In the genomic region with DNA sequence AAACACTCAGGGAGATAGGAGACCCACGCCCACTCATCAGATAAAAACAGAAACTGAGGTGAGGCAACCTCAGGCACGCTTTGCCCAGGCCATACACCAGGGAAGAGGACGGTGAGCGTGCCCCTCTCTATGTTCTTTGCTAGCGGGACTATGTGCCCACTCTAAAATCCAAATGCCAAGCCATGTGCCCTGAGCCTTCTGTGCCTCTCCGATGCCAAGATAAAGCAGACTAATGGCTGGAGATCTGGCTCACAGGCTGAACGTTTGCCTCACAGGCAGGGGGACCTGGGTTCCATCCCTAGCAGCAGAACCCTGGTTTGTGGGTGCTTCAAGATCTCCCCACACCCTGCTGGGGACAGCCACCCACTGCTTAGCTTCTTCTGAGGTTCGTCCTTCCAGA, we compare ENCODE assay signal across 16 mouse cellular contexts. TPM values are rescaled to one million over a fixed set of nuclear protein-coding genes. Genes with fewer than 3 reads are reported as not detected.
DNase-seq lines count a peak whose midpoint lies in the region; ATAC-seq and TF ChIP-seq lines count a peak whose summit lies in the region.
"Had no signal": no experiment of that assay in that cellular context is flagged by ENCODE, and none has a peak within 500 bp of the region (broad histone marks: within the 10 kb centered on the region; RNA-seq: fewer than 3 reads in every experiment).

No protein-coding gene starts in this region.

- no peak for TF ChIP-seq CTCF in forebrain, postnatal 0 days (IDR thresholded peaks at IDR 0.05; ENCODE audit: low read depth)

- no peak overlapping the region for H3K4me3 ChIP-seq in forebrain, embryonic 14.5 days (ENCODE audit: low read depth, low read length)
- no peak overlapping the region for H3K4me3 ChIP-seq in forebrain, postnatal 0 days (ENCODE audit: low read depth, low read length)
- H3K4me3 ChIP-seq in midbrain, embryonic 11.5 days (ENCODE audit: low read depth, low read length): no peak overlapping the region
- H3K4me3 ChIP-seq in midbrain, embryonic 16.5 days (ENCODE audit: low read depth, low read length): no peak overlapping the region
- H3K4me3 ChIP-seq in hindbrain, embryonic 12.5 days: no peak overlapping the region
- no peak overlapping the region for H3K4me3 ChIP-seq in heart, embryonic 12.5 days
- H3K4me3 ChIP-seq: kidney, embryonic 15.5 days had no signal

- ATAC-seq in forebrain, embryonic 14.5 days: no peak
- no peak for ATAC-seq in forebrain, postnatal 0 days
- peak; percentile 8; the same call in 1 of the 2 replicates for ATAC-seq in midbrain, embryonic 11.5 days (ENCODE audit: low FRiP score)
- no peak for ATAC-seq in midbrain, embryonic 16.5 days
- ATAC-seq in hindbrain, embryonic 12.5 days (ENCODE audit: low FRiP score): no peak
- no peak for ATAC-seq in heart, embryonic 12.5 days (ENCODE audit: insufficient number of reproducible peaks, low FRiP score)

- 68% methylated on average over 8 of the region's 8 CpGs for WGBS in forebrain, embryonic 14.5 days
- WGBS in forebrain, postnatal 0 days: 76% methylated on average over 8 of the region's 8 CpGs
- 80% methylated on average over 8 of the region's 8 CpGs for WGBS in midbrain, embryonic 11.5 days
- WGBS in midbrain, embryonic 16.5 days: 82% methylated on average over 8 of the region's 8 CpGs
- 80% methylated on average over 8 of the region's 8 CpGs for WGBS in hindbrain, embryonic 12.5 days
- WGBS in heart, embryonic 12.5 days: 78% methylated on average over 8 of the region's 8 CpGs

- no peak overlapping the region for H3K4me2 ChIP-seq in forebrain, embryonic 14.5 days (ENCODE audit: low read length)
- no peak overlapping the region for H3K4me2 ChIP-seq in forebrain, postnatal 0 days (ENCODE audit: low read depth)
- no peak overlapping the region for H3K4me2 ChIP-seq in midbrain, embryonic 11.5 days
- H3K4me2 ChIP-seq in midbrain, embryonic 16.5 days (ENCODE audit: low read length): no peak overlapping the region
- no peak overlapping the region for H3K4me2 ChIP-seq in hindbrain, embryonic 12.5 days (replicated peaks)
- no peak overlapping the region for H3K4me2 ChIP-seq in heart, embryonic 12.5 days
- H3K4me2 ChIP-seq: kidney, embryonic 15.5 days had no signal

- H3K27ac ChIP-seq in forebrain, embryonic 14.5 days (ENCODE audit: low read depth, low read length): peak overlapping the region; percentile 54; the same call in 1 of the 2 replicates
- H3K27ac ChIP-seq in forebrain, postnatal 0 days (ENCODE audit: low read depth, low read length): no peak overlapping the region
- no peak overlapping the region for H3K27ac ChIP-seq in midbrain, embryonic 11.5 days (ENCODE audit: low read depth, low read length)
- H3K27ac ChIP-seq in midbrain, embryonic 16.5 days (ENCODE audit: low read length): no peak overlapping the region
- H3K27ac ChIP-seq in hindbrain, embryonic 12.5 days: 0 out of 2 replicates have a peak overlapping the region, but pooled peaks have one; percentile 88
- H3K27ac ChIP-seq in heart, embryonic 12.5 days (ENCODE audit: poor library complexity, severe bottlenecking): no peak overlapping the region

- no peak overlapping the region for H3K9ac ChIP-seq in forebrain, embryonic 14.5 days (ENCODE audit: low read length)
- H3K9ac ChIP-seq in forebrain, postnatal 0 days: no peak overlapping the region
- no peak overlapping the region for H3K9ac ChIP-seq in midbrain, embryonic 11.5 days (ENCODE audit: low read length)
- H3K9ac ChIP-seq in midbrain, embryonic 16.5 days (ENCODE audit: low read depth, low read length): no peak overlapping the region
- no peak overlapping the region; the same call in 1 of the 2 replicates for H3K9ac ChIP-seq in hindbrain, embryonic 12.5 days
- H3K9ac ChIP-seq in heart, embryonic 12.5 days: no peak overlapping the region
- H3K9ac ChIP-seq: kidney, embryonic 15.5 days had no signal

- no peak for DNase-seq in forebrain, embryonic 14.5 days (ENCODE audit: low spot score)
- no peak for DNase-seq in forebrain, postnatal 0 days
- no peak for DNase-seq in midbrain, embryonic 11.5 days (ENCODE audit: low spot score, missing footprints)
- no peak for DNase-seq in thymus, adult 18-20 months
- DNase-seq in thymus, postnatal 0 days (ENCODE audit: low spot score): no peak
- DNase-seq: gastrocnemius, postnatal 14 days; layer of hippocampus, postnatal 36 days had no signal

- H3K9me3 ChIP-seq in forebrain, embryonic 14.5 days (replicated peaks; ENCODE audit: control insufficient read depth, low read length): no peaks in the 10 kb centered on the region
- no peaks in the 10 kb centered on the region for H3K9me3 ChIP-seq in forebrain, postnatal 0 days (ENCODE audit: low read length)
- no peaks in the 10 kb centered on the region for H3K9me3 ChIP-seq in midbrain, embryonic 11.5 days (ENCODE audit: control insufficient read depth, low read length)
- H3K9me3 ChIP-seq in midbrain, embryonic 16.5 days (replicated peaks; ENCODE audit: control insufficient read depth, low read length, poor library complexity, severe bottlenecking): no peaks in the 10 kb centered on the region
- H3K9me3 ChIP-seq in hindbrain, embryonic 12.5 days (replicated peaks): no peaks in the 10 kb centered on the region
- H3K9me3 ChIP-seq in heart, embryonic 12.5 days (replicated peaks): no peaks in the 10 kb centered on the region
- H3K9me3 ChIP-seq: kidney, embryonic 15.5 days had no signal

- peaks cover 22% of the 10 kb centered on the region for H3K4me1 ChIP-seq in forebrain, embryonic 14.5 days (ENCODE audit: control insufficient read depth, insufficient read depth, low read length)
- no peaks in the 10 kb centered on the region for H3K4me1 ChIP-seq in forebrain, postnatal 0 days (ENCODE audit: insufficient read depth)
- peaks cover 21% of the 10 kb centered on the region for H3K4me1 ChIP-seq in midbrain, embryonic 11.5 days (ENCODE audit: control insufficient read depth, insufficient read depth, low read length)
- peaks cover 31% of the 10 kb centered on the region for H3K4me1 ChIP-seq in midbrain, embryonic 16.5 days (ENCODE audit: control insufficient read depth, insufficient read depth, low read length)
- H3K4me1 ChIP-seq in hindbrain, embryonic 12.5 days: peaks cover 48% of the 10 kb centered on the region
- H3K4me1 ChIP-seq in heart, embryonic 12.5 days (replicated peaks): peaks cover 55% of the 10 kb centered on the region

- no peaks in the 10 kb centered on the region for H3K27me3 ChIP-seq in forebrain, embryonic 14.5 days (replicated peaks; ENCODE audit: control insufficient read depth, insufficient read depth, low read length)
- H3K27me3 ChIP-seq in forebrain, postnatal 0 days (ENCODE audit: insufficient read depth, low read length): no peaks in the 10 kb centered on the region
- H3K27me3 ChIP-seq in midbrain, embryonic 11.5 days (ENCODE audit: control insufficient read depth, insufficient read depth, low read length): no peaks in the 10 kb centered on the region
- no peaks in the 10 kb centered on the region for H3K27me3 ChIP-seq in midbrain, embryonic 16.5 days (ENCODE audit: control insufficient read depth, insufficient read depth, low read depth, low read length)
- peaks cover 8% of the 10 kb centered on the region for H3K27me3 ChIP-seq in hindbrain, embryonic 12.5 days
- H3K27me3 ChIP-seq in heart, embryonic 12.5 days (replicated peaks): no peaks in the 10 kb centered on the region
- H3K27me3 ChIP-seq: kidney, embryonic 15.5 days had no signal

- no peaks in the 10 kb centered on the region for H3K36me3 ChIP-seq in forebrain, embryonic 14.5 days (ENCODE audit: control insufficient read depth, insufficient read depth, low read length)
- H3K36me3 ChIP-seq in forebrain, postnatal 0 days (ENCODE audit: insufficient read depth): no peaks in the 10 kb centered on the region
- no peaks in the 10 kb centered on the region for H3K36me3 ChIP-seq in midbrain, embryonic 11.5 days (ENCODE audit: control insufficient read depth, insufficient read depth, low read length)
- H3K36me3 ChIP-seq in midbrain, embryonic 16.5 days (ENCODE audit: control insufficient read depth, insufficient read depth, low read length): no peaks in the 10 kb centered on the region
- no peaks in the 10 kb centered on the region for H3K36me3 ChIP-seq in hindbrain, embryonic 12.5 days
- no peaks in the 10 kb centered on the region for H3K36me3 ChIP-seq in heart, embryonic 12.5 days
- H3K36me3 ChIP-seq: kidney, embryonic 15.5 days had no signal

RNA-seq across cellular contexts. Expression of a gene that starts 17.5 kb away (rescaled TPM):
- polyA plus RNA-seq in forebrain, embryonic 14.5 days (2014; fragmentation: Nextera tagmentation; extraction: Ambion mirVana): not detected in 2 replicates
- total RNA-seq in forebrain, postnatal 0 days (2014; rRNA removed): not detected in 2 replicates
- polyA plus RNA-seq in forebrain, postnatal 0 days (2015; fragmentation: Nextera tagmentation; extraction: Ambion mirVana): not detected in 2 replicates
- not detected in 2 replicates for polyA plus RNA-seq in midbrain, embryonic 11.5 days (2014; fragmentation: Nextera tagmentation; extraction: Ambion mirVana)
- polyA plus RNA-seq in midbrain, embryonic 16.5 days (2015; fragmentation: Nextera tagmentation; extraction: Ambion mirVana): not detected in 2 replicates
- polyA plus RNA-seq in hindbrain, embryonic 12.5 days (2016; fragmentation: Nextera tagmentation; extraction: Ambion mirVana): not detected in 2 replicates
- not detected in 2 replicates for polyA plus RNA-seq in thymus, postnatal 0 days (2015; fragmentation: Nextera tagmentation; extraction: Ambion mirVana)
- not detected in 2 replicates for polyA plus RNA-seq in heart, embryonic 12.5 days (2016; fragmentation: Nextera tagmentation; extraction: Ambion mirVana)
- total RNA-seq: adrenal gland, adult 18-20 months; gastrocnemius, postnatal 14 days; layer of hippocampus, postnatal 36 days; liver, adult 2 months; megakaryocyte progenitor cell, adult 5-6 weeks had no signal
- polyA plus RNA-seq: C2C12; heart, embryonic 16.5 days; kidney, embryonic 15.5 days; liver, adult 2 months had no signal

RNA-seq across cellular contexts. Expression of a gene that starts 19.6 kb away (rescaled TPM):
- 31.4 and 42.0 TPM in 2 replicates for polyA plus RNA-seq in forebrain, embryonic 14.5 days (2014; fragmentation: Nextera tagmentation; extraction: Ambion mirVana)
- 57.4 and 58.5 TPM in 2 replicates for total RNA-seq in forebrain, postnatal 0 days (2014; rRNA removed)
- polyA plus RNA-seq in forebrain, postnatal 0 days (2015; fragmentation: Nextera tagmentation; extraction: Ambion mirVana): 20.5 and 28.0 TPM in 2 replicates
- 19.5 and 19.9 TPM in 2 replicates for polyA plus RNA-seq in midbrain, embryonic 11.5 days (2014; fragmentation: Nextera tagmentation; extraction: Ambion mirVana)
- 39.9 and 47.5 TPM in 2 replicates for polyA plus RNA-seq in midbrain, embryonic 16.5 days (2015; fragmentation: Nextera tagmentation; extraction: Ambion mirVana)
- 33.9 and 36.8 TPM in 2 replicates for polyA plus RNA-seq in hindbrain, embryonic 12.5 days (2016; fragmentation: Nextera tagmentation; extraction: Ambion mirVana)
- 1.9 and 2.0 TPM in 2 replicates for polyA plus RNA-seq in thymus, postnatal 0 days (2015; fragmentation: Nextera tagmentation; extraction: Ambion mirVana)
- 14.9 and 15.2 TPM in 2 replicates for polyA plus RNA-seq in heart, embryonic 12.5 days (2016; fragmentation: Nextera tagmentation; extraction: Ambion mirVana)

Comparison
In these comparisons a context has a peak if more than half of its experiments do, and no peak if none do; other contexts are left out.
1. H3K27ac ChIP-seq: peak in forebrain, embryonic 14.5 days (single experiment) and hindbrain, embryonic 12.5 days (single experiment); none in forebrain, postnatal 0 days (single experiment), midbrain, embryonic 11.5 days (single experiment), midbrain, embryonic 16.5 days (single experiment) and heart, embryonic 12.5 days (single experiment).